Mouse (Mus musculus) heart, embryonic 13.5 days (tissue): ENCODE measurements around the gene Rnf183. TPM values are rescaled to one million over a fixed set of nuclear protein-coding genes. Genes with fewer than 3 reads are reported as not detected.

Experiments used
- polyA plus RNA-seq: library from polyadenylated mRNA; unstranded; fragments of >200 nt; fragmentation: Nextera tagmentation; extraction: Ambion mirVana; gene quantifications from 2 replicates; pipeline ENCODE4 v1.2.1, GENCODE M21; 2015

Gene Rnf183
- polyA plus RNA-seq, 1 experiment from 2014 or later = not detected

Other genes starting within 250 kb of the Rnf183 start
- 6.7 and 6.9 TPM in 2 replicates for gene Zfp37, start 204.2 kb downstream of the Rnf183 start, polyA plus RNA-seq
- gene Slc31a2, start 172.7 kb downstream of the Rnf183 start, polyA plus RNA-seq = 19.7 and 20.3 TPM in 2 replicates
- gene Fkbp15, start 74.7 kb downstream of the Rnf183 start, polyA plus RNA-seq = 16.7 and 17.8 TPM in 2 replicates
- gene Slc31a1, start 74.5 kb downstream of the Rnf183 start, polyA plus RNA-seq = 41.2 and 42.4 TPM in 2 replicates
- gene Cdc26, start 26.6 kb downstream of the Rnf183 start, polyA plus RNA-seq = 82.1 and 85.2 TPM in 2 replicates
- gene Prpf4, start 26.5 kb downstream of the Rnf183 start, polyA plus RNA-seq = 11.6 and 13.8 TPM in 2 replicates
- gene Wdr31, start 35.6 kb upstream of the Rnf183 start, polyA plus RNA-seq = 3.3 and 3.6 TPM in 2 replicates
- 0.99 and 1.1 TPM in 2 replicates for gene Bspry, start 44.8 kb upstream of the Rnf183 start, polyA plus RNA-seq
- gene Hdhd3, start 68.2 kb upstream of the Rnf183 start, polyA plus RNA-seq = 7.7 and 9.9 TPM in 2 replicates
- 68.6 and 84.6 TPM in 2 replicates for gene Alad, start 84.7 kb upstream of the Rnf183 start, polyA plus RNA-seq
- gene Pole3, start 89.8 kb upstream of the Rnf183 start, polyA plus RNA-seq = 54.6 and 54.8 TPM in 2 replicates
- gene 4933430I17Rik, start 90.1 kb upstream of the Rnf183 start, polyA plus RNA-seq = 0.16 and 0.76 TPM in 2 replicates
- gene Rgs3, start 124.6 kb upstream of the Rnf183 start, polyA plus RNA-seq = 62.2 and 64.8 TPM in 2 replicates